Mouse (Mus musculus): ENCODE measurements around the gene Blcap.

Gene Blcap

DNA sequence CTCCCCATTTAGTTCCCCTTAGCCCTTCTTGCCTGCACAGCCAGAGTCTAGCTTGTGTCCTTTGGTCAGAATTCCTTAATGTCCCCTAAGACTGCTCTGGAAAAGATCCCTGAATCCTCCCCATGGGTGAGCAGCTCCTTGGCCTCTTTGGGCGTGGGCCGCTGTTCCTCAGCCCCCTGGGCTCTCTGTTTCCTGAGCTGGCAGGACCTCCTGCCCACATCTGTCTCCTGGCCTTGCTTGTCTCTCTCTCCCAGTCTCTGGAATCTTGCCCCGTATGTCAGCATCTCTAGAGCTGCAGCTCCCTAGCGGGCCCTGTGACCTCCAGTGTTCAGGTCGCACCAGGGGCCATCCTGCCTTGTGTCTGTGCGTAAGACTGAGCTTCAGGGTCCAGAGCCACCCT is 51.6 kb downstream of the Blcap start:
- DNase-seq (ENCODE audit: low spot score in 2 of 2), result no peak

DNA sequence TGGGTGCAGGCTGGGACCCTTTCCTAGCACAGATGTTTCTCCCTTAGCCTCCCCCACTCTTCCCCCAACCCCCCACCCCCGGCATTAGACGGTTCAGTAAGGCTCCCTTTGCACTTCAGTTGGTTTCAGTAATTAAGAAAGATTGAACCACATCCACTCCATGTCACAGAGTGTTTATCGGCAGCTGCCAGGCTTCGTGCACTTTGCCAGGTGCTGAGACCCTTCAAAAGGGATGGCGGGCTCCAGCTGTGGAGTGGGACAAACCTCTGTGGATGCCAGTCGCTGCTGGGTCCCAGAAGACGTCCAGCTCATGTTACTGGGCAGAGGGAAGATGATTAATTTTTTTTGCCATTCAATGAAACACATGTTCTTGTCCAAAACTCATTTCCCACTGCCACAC is 52.6 kb downstream of the Blcap start:
- DNase-seq (ENCODE audit: low spot score in 2 of 2), result no peak

DNA sequence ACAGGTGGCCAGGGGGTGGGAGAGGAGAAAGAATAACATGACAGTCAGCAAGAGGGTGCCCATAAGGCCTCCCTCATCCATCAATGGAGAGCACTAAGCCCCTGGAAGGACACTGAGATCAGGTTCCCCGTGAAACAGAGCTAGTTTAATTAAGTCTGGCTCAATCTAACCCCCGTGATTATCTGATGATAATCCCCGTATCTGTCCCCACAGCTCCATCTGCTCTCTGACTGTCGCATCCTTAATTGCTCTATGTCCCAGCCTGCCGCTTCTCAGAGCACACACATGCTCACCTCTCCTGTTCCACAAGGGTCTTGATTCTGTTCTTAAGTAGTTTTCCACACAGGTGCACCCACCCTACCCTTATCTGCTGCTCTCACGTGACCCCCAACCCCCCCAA is 53.5 kb downstream of the Blcap start:
- no peak for DNase-seq (ENCODE audit: low spot score in 2 of 2)

DNA sequence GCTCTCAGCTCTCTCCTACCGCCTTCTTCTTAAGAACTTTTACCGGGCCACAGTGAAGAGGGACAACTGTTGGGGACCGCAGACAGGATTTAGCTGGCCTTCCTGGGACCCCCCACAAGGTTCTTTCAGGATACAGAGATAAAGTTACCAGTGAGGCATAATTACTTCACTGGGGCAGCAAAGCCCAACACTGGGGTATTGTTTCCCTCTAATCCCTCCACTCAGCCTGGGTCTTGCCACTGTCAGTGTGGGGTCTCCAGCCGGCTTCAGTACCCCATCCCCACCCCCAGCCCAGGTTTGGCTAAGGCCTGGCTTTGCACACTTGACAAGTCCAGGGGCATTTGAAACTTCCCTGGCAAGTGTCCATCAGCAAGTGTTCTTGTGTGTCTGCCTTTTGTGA is 56.7 kb downstream of the Blcap start:
- DNase-seq (ENCODE audit: low spot score in 2 of 2), result no peak

DNA sequence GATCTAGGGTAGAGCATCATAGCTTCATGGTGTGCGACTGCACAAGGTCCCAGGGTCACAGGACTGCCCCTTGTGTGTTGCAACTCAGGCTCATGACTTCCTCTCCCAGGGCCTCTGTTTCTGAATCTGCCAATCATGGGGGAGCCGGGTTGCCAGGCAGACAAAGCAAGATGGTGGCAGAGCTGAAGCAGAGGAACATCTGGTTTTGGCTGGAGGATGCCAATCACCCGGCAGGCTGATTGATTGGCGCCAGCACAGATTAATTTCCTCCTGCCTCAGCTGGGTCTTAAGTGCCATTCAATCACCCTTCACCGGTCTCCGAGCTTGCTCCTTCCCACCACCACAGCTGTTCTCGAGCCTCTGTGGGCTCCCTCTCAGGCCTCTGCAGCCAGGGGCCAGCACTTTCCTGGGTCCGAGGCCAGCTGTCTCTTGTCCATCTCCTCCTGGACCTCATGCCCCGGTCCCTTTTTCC is 57.3 kb downstream of the Blcap start:
- DNase-seq (ENCODE audit: low spot score in 2 of 2), result no peak

DNA sequence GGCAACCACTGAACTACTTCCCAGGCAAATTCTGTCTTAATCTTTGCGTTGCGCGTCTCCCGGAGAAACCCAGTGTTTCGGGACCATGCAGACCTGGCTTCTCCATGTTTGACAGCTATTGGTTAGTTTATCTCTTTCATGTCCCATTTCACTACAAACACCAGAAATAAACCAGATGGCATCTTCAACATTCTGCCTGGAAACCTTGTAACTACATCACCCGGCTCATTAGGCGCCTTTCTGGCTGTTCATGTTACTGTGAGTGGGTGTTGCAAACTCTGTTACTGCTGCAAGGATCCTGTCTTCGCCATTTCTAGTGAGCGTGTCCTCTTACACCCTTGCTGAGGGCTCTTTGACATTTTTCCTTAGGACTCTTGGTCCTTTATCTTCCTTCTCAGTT is 58.2 kb downstream of the Blcap start:
- DNase-seq (ENCODE audit: low spot score in 2 of 2), result no peak

DNA sequence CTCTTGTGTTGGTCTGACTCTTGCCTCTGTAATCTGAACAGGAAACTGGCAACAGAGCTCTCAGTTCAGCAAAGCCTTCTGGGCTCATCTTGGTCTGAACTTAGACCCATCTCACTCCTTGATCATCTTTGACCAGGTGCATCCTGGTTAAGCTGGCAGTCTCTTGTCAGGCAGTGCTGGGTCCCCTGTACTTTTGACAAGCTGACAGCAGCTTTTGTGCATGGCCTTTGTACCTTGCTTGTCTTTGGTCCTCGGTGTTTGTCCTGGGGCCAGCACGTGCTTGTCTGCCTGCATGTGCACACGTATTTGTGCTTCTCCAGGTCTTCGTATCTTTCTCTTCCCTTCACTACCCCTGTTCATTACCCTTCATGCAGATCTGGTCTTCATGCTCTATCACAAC is 61.0 kb downstream of the Blcap start:
- DNase-seq (ENCODE audit: low spot score in 2 of 2), result no peak

DNA sequence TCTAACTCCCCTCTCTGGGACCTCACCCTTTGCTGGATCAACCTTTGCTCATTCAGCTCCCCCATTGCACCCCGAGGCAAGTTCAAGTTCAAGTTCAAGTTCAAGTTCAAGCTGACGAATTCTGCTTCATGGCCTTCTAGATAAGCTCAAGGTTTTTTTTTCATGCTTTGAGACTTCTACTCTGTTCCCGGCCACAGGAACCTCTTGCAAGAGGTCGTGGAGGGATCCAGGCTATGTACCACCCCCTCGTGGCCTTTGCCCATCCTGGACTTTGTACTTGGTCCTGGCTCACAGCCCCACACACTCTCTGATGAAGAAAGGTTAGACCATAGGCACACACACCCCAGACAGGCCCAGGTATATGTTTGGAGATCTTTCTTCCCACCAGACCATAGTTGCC is 61.9 kb downstream of the Blcap start:
- no peak for DNase-seq (ENCODE audit: low spot score in 2 of 2)

DNA sequence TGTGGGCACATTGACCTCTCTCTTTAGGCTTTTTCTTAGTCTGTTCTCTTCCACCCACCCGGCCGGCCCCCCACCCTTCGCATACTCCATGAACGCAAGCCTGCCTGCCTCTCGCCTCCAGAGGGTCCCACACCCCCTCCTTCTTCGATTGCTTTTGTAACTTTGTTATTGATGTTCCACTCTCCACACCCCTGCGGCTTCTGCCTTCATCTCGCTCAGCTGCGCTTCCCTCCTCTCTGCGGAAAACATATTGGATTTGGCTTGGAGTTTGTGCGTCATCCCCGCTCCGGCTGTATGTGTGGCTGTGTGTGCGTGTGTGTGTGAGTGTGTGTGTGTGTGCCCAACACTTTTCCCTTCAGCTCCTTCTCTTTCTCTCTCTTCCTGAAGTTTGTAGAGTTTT is 64.3 kb downstream of the Blcap start:
- DNase-seq (ENCODE audit: low spot score in 2 of 2), result no peak

Measured in spleen, postnatal 10 days (tissue).